Mouse (Mus musculus) cortical plate, adult 2 months (tissue): Measurements from ENCODE around the gene Mab21l3.

Experiments
- CTCF ChIP-seq: fragments of 200-500 bp; IDR thresholded peaks from 2 replicates; pipeline ENCODE4 v1.5.1; 2011; ENCODE audit warnings: mild to moderate bottlenecking, control low read depth, low read length; ENCODE audit not compliant: insufficient read depth; ENCODE audit errors: extremely low read depth
- POLR2A ChIP-seq: fragments of 200-500 bp; IDR thresholded peaks from 2 replicates; pipeline ENCODE4 v1.6.1; 2011; ENCODE audit warnings: mild to moderate bottlenecking, low read length, control low read depth; ENCODE audit not compliant: insufficient read depth; ENCODE audit errors: extremely low read depth

GRCm38 (mm10) chr3:101896893-101897292 lies 48.1 kb upstream of the Mab21l3 start:
- TF ChIP-seq POLR2A (no peak), CTCF (peak; percentile 93)
